Mouse (Mus musculus) small intestine, adult 10 weeks (tissue): ENCODE data around the gene Dpp10. TPM values are rescaled to one million over a fixed set of nuclear protein-coding genes. Genes with fewer than 3 reads are reported as not detected.

Source experiments
- polyA plus RNA-seq: library from polyadenylated mRNA; stranded (reverse); fragments of 350-450 nt; fragmentation: Illumina TruSeq; extraction: RNeasy Lipid Tissue Mini Kit (QIAGEN cat#74804); gene quantifications from one replicate; pipeline ENCODE4 v1.2.3, GENCODE M21; 2014; ENCODE audit warnings: low replicate concordance

Gene Dpp10
- 1.2 TPM for polyA plus RNA-seq

DNA sequence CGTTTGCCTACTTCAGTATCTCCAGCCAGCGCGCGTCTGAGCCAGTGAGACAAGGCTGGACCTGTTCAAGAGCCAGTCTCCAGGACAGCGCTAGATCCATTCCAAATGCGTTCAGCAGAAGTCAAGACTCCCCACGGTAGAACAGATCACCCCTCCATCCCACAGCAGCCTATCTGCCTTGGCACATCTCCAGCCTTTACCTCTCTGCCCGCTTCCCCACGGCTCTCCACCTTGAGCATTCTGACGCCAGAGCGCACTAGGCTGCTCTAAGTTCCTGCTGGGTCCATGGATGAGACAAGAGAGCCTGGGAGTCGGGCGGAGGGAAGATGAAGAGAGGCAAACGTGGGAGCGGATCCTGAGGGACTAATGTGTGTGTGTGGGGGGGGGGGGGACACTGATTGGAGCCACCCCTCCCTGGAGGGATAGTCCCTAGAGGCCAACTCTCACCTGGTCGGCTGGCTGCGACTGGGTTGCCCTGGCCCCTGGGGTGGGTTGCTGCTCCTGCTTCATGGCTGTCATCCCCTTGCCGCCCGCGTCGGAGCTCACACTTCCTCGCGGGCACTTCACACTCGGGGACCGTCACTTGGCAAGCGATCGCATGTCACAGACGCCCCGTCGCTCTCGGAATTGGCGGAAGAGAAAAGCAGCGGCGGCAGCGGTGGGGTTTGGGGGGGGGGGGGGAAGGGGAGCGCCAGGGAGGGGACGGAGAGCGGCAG lies at the start of gene Dpp10:
Dpp10 (minus strand) TSS at position 635 of the 716 bp plus-strand sequence.

